Comparison of ENCODE assay signal across 11 mouse cellular contexts in the genomic region with DNA sequence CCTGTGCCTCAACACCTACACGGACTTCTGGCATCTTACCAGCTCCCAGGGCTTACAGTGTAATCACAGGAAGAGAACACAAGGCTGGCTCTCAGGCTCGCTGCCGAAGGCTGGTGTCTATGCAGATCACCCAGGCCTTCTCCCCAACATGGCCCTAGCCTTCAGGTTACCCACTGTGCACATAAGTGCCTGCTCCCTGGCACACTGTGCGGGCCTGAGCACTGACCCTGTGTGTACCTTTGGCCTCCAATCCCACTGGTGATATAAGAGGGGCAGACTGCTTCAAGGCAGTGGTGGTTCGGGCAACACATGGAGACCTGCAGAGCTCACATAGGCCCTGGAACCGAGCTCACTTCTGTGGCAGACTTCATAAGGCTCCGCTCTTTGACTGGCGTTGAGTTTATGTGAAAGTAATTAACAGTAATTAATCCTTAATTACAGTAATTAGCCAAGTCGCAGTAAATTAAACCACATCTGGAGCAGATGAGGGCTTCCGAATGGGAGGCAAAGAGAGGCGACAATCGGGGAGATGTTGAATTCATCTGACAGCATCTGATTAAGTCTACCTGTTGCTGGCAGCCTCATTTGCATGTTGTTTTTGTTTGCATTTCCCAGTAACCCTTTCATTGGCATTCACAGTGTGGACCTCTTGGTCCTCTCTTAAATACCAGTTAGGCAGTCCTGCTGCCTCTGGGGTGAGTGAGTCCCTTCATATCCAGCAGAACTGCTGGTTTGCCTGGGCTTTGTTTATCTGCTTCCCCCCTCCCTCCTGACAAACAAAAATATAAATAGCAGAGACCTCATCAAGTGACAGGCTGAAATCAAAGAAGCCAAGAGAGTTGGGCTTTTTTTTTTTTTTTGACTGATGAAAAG.
DNase-seq lines count a peak whose midpoint lies in the region; ATAC-seq and TF ChIP-seq lines count a peak whose summit lies in the region.
"Had no signal": no experiment of that assay in that cellular context is flagged by ENCODE, and none has a peak within 500 bp of the region (broad histone marks: within the 10 kb centered on the region; RNA-seq: fewer than 3 reads in every experiment).

No protein-coding gene starts in this region.

- H3K9ac ChIP-seq in hindbrain, embryonic 12.5 days, result no peak overlapping the region
- H3K9ac ChIP-seq in midbrain, embryonic 11.5 days (ENCODE audit: low read length), result no peak overlapping the region
- no peak overlapping the region for H3K9ac ChIP-seq in midbrain, postnatal 0 days (replicated peaks; ENCODE audit: low read length, poor library complexity, severe bottlenecking)

- H3K27ac ChIP-seq in hindbrain, embryonic 12.5 days, result no peak overlapping the region
- H3K27ac ChIP-seq in hindbrain, embryonic 10.5 days, result no peak overlapping the region
- H3K27ac ChIP-seq in midbrain, embryonic 11.5 days (ENCODE audit: low read depth, low read length), result no peak overlapping the region
- no peak overlapping the region for H3K27ac ChIP-seq in midbrain, postnatal 0 days (ENCODE audit: low read depth, low read length)
- H3K27ac ChIP-seq in olfactory bulb, adult 2 months (ENCODE audit: insufficient read depth, low read depth, low read length), result peak overlapping the region; percentile 23

- H3K4me1 ChIP-seq in hindbrain, embryonic 12.5 days, result peaks cover 33% of the 10 kb centered on the region
- peaks cover 19% of the 10 kb centered on the region for H3K4me1 ChIP-seq in hindbrain, embryonic 10.5 days (replicated peaks)
- no peaks in the 10 kb centered on the region for H3K4me1 ChIP-seq in midbrain, embryonic 11.5 days (ENCODE audit: control insufficient read depth, insufficient read depth, low read length)
- peaks cover 12% of the 10 kb centered on the region for H3K4me1 ChIP-seq in midbrain, postnatal 0 days (ENCODE audit: insufficient read depth, low read length)
- H3K4me1 ChIP-seq in olfactory bulb, adult 2 months (ENCODE audit: control insufficient read depth, insufficient read depth, low read length), result peaks cover 26% of the 10 kb centered on the region

- no peaks in the 10 kb centered on the region for H3K27me3 ChIP-seq in hindbrain, embryonic 12.5 days
- no peaks in the 10 kb centered on the region for H3K27me3 ChIP-seq in hindbrain, embryonic 10.5 days (ENCODE audit: insufficient read depth, poor library complexity, severe bottlenecking)
- H3K27me3 ChIP-seq in midbrain, embryonic 11.5 days (ENCODE audit: control insufficient read depth, insufficient read depth, low read length), result no peaks in the 10 kb centered on the region
- H3K27me3 ChIP-seq in midbrain, postnatal 0 days (ENCODE audit: insufficient read depth, low read length), result no peaks in the 10 kb centered on the region

- TF ChIP-seq POLR2A in olfactory bulb, adult 2 months (IDR thresholded peaks at IDR 0.05; ENCODE audit: insufficient read depth, low read depth, low read length), result no peak

- H3K4me3 ChIP-seq in hindbrain, embryonic 12.5 days, result no peak overlapping the region
- H3K4me3 ChIP-seq in hindbrain, embryonic 10.5 days, result no peak overlapping the region
- no peak overlapping the region for H3K4me3 ChIP-seq in midbrain, embryonic 11.5 days (ENCODE audit: low read depth, low read length)
- H3K4me3 ChIP-seq in midbrain, postnatal 0 days (ENCODE audit: low read depth, low read length), result no peak overlapping the region
- H3K4me3 ChIP-seq in olfactory bulb, adult 2 months (ENCODE audit: insufficient read depth, low read depth, low read length), result no peak overlapping the region

- no peaks in the 10 kb centered on the region for H3K36me3 ChIP-seq in hindbrain, embryonic 12.5 days
- H3K36me3 ChIP-seq in hindbrain, embryonic 10.5 days, result no peaks in the 10 kb centered on the region
- no peaks in the 10 kb centered on the region for H3K36me3 ChIP-seq in midbrain, embryonic 11.5 days (ENCODE audit: control insufficient read depth, insufficient read depth, low read length)
- no peaks in the 10 kb centered on the region for H3K36me3 ChIP-seq in midbrain, postnatal 0 days (ENCODE audit: insufficient read depth, low read length)
- H3K36me3 ChIP-seq: G1E had no signal

- no peak for TF ChIP-seq CTCF in midbrain, postnatal 0 days (IDR thresholded peaks at IDR 0.05)
- TF ChIP-seq CTCF in olfactory bulb, adult 2 months (IDR thresholded peaks at IDR 0.05; ENCODE audit: insufficient read depth, low read depth, low read length), result no peak

- no peak overlapping the region for H3K4me2 ChIP-seq in hindbrain, embryonic 12.5 days (replicated peaks)
- no peak overlapping the region for H3K4me2 ChIP-seq in midbrain, embryonic 11.5 days
- no peak overlapping the region for H3K4me2 ChIP-seq in midbrain, postnatal 0 days (ENCODE audit: low read depth, low read length, poor library complexity, severe bottlenecking)

- DNase-seq in cerebellum, adult 11 months, result no peak
- no peak for DNase-seq in hindbrain, embryonic 10.5 days (ENCODE audit: low spot score)
- no peak for DNase-seq in midbrain, embryonic 11.5 days (ENCODE audit: low spot score, missing footprints)
- DNase-seq in midbrain, postnatal 0 days (ENCODE audit: low spot score), result no peak
- DNase-seq in frontal cortex, postnatal 14 days (ENCODE audit: low spot score in 2 of 2), result no peak
- DNase-seq: cerebellum, adult 2 months had no signal

- H3K9me3 ChIP-seq in hindbrain, embryonic 12.5 days (replicated peaks), result no peaks in the 10 kb centered on the region
- no peaks in the 10 kb centered on the region for H3K9me3 ChIP-seq in hindbrain, embryonic 10.5 days
- no peaks in the 10 kb centered on the region for H3K9me3 ChIP-seq in midbrain, embryonic 11.5 days (ENCODE audit: control insufficient read depth, low read length)
- H3K9me3 ChIP-seq in midbrain, postnatal 0 days (ENCODE audit: low read length), result no peaks in the 10 kb centered on the region

- 67% methylated on average over 12 of the region's 12 CpGs for WGBS in hindbrain, embryonic 12.5 days
- WGBS in hindbrain, embryonic 10.5 days, result 76% methylated on average over 12 of the region's 12 CpGs
- 78% methylated on average over 12 of the region's 12 CpGs for WGBS in midbrain, embryonic 11.5 days
- WGBS in midbrain, postnatal 0 days, result 67% methylated on average over 12 of the region's 12 CpGs
- 25% methylated on average over 12 of the region's 12 CpGs for WGBS in olfactory bulb, adult 2 months

- ATAC-seq in cerebellum, adult (ENCODE audit: insufficient number of reproducible peaks, low FRiP score, low TSS enrichment), result peak; percentile 33; the same call in 1 of the 2 replicates
- peak; percentile 38 for ATAC-seq in hindbrain, embryonic 12.5 days (ENCODE audit: low FRiP score)
- ATAC-seq in midbrain, embryonic 11.5 days (ENCODE audit: low FRiP score), result 0 out of 2 replicates have a peak, but pooled peaks have one; percentile 27
- no peak for ATAC-seq in midbrain, postnatal 0 days (ENCODE audit: low FRiP score)
- ATAC-seq: intestine, postnatal 0 days had no signal
